Mouse (Mus musculus) G1E (cell line): ENCODE results near the gene Fcrla.

Experiments
- CTCF ChIP-seq: IDR thresholded peaks from 2 replicates; pipeline ENCODE4 v1.5.1; 2012; ENCODE audit warnings: low read depth, low read length, inconsistent platforms, mixed read lengths
- GATA1 ChIP-seq: IDR thresholded peaks from 2 replicates; pipeline ENCODE4 v1.6.1; 2012; ENCODE audit warnings: borderline replicate concordance, low read length, inconsistent platforms, mixed read lengths
- POLR2AphosphoS5 ChIP-seq: IDR thresholded peaks from 2 replicates; pipeline ENCODE4 v1.6.1; 2012; ENCODE audit warnings: low read depth, low read length, inconsistent platforms; ENCODE audit not compliant: insufficient replicate concordance
- TAL1 ChIP-seq: conservative IDR thresholded peaks from 2 replicates; pipeline ENCODE4 v1.6.1; 2012; ENCODE audit warnings: low read depth, low read length, inconsistent platforms, mixed read lengths

DNA sequence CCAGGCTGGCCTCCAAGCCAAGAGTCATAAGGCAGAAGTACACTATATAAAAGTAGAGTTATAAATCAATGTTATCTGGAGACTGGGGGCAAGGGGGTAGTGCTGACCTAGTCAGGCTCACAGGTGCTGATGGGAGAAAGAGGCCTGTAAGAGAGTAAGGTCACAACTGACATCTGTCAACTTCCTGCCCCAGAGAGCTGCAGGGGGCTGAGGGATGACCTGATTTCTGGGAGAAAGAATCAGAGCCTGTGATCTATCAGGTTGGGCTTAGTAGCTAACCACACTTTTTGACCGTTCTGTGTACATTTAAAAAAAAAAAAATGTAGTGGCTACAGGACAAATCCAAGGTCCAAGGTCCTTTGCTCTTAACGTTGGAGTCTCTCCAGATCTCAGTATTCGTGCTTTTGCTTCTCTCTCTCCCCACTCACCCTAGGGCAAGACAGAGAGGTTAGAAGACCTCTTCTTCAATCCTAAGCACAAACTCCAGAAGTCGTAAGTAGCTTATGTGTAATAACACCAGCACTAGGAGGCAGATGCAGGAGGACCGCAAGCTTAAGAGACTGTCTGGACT, 44.4 kb downstream of the Fcrla start:
- TF ChIP-seq CTCF (no peak), GATA1 (no peak), POLR2AphosphoS5 (no peak), TAL1 (no peak)
